Mouse (Mus musculus) forebrain, embryonic 14.5 days (tissue): ENCODE measurements at regions not wholly inside any gene's neighbourhood (a gene's known extent, or its start where the extent isn't known, plus 50 kb on each side); places are given as distances from the start of the nearest gene placed in this dataset.

Experiments
- ATAC-seq: fragments of 200-750 bp; cut with Nextera tagmentation; 2 replicates; pipeline ENCODE4 v1.8.0; 2017; ENCODE audit warnings: mild to moderate bottlenecking, moderate library complexity
- DNase-seq: peaks from one replicate; pipeline ENCODE4 v3.0.0-alpha.2; 2015; ENCODE audit warnings: low spot score
- H3K27ac ChIP-seq: fragments of 300-500 bp; sonication (generic); 2 replicates; pipeline ENCODE4 v1.5.1; 2014; ENCODE audit warnings: low read depth, mild to moderate bottlenecking, control low read depth, low read length, moderate library complexity
- H3K27me3 ChIP-seq: fragments of 300-500 bp; sonication (generic); replicated peaks from 2 replicates; pipeline ENCODE4 v1.6.1; 2014; ENCODE audit warnings: low read length, control low read depth, mixed read lengths; ENCODE audit not compliant: control insufficient read depth, insufficient read depth
- H3K36me3 ChIP-seq: fragments of 300-500 bp; sonication (generic); 2 replicates; pipeline ENCODE4 v1.6.1; 2014; ENCODE audit warnings: low read length, control low read depth; ENCODE audit not compliant: control insufficient read depth, insufficient read depth
- H3K4me1 ChIP-seq: fragments of 300-500 bp; sonication (generic); 2 replicates; pipeline ENCODE4 v1.6.1; 2014; ENCODE audit warnings: antibody characterized with exemption, low read length, control low read depth; ENCODE audit not compliant: control insufficient read depth, insufficient read depth
- H3K4me2 ChIP-seq: fragments of 300-500 bp; sonication (generic); 2 replicates; pipeline ENCODE4 v1.6.1; 2014; ENCODE audit warnings: mild to moderate bottlenecking, control low read depth, low read length
- H3K4me3 ChIP-seq: fragments of 300-500 bp; sonication (generic); 2 replicates; pipeline ENCODE4 v1.5.1; 2014; ENCODE audit warnings: low read depth, low read length, control low read depth
- H3K9ac ChIP-seq: fragments of 300-500 bp; sonication (generic); 2 replicates; pipeline ENCODE4 v1.6.1; 2014; ENCODE audit warnings: mild to moderate bottlenecking, low read length, control low read depth, moderate library complexity
- H3K9me3 ChIP-seq: fragments of 300-500 bp; sonication (generic); replicated peaks from 2 replicates; pipeline ENCODE4 v1.6.1; 2016; ENCODE audit warnings: low read length, control low read depth, mixed read lengths; ENCODE audit not compliant: control insufficient read depth
- WGBS: fragments of 180-500 bp; shearing (Covaris S2); extraction: QIAGEN DNeasy Blood & Tissue Kit; methylation state at CpG from one replicate; pipeline ENCODE4 v1.1.7; 2014; 5-methylcytosine and 5-hydroxymethylcytosine counted together

GRCm38 (mm10) chr2:137310511-137310910 lies 194.1 kb upstream of the Jag1 start:
- peak; percentile 25 for DNase-seq
- Histone ChIP-seq H3K27ac (no peak overlapping the region), H3K9ac (no peak overlapping the region), H3K9me3 (no peaks in the 10 kb centered on the region), H3K4me1 (no peaks in the 10 kb centered on the region), H3K27me3 (no peaks in the 10 kb centered on the region), H3K36me3 (no peaks in the 10 kb centered on the region), H3K4me2 (no peak overlapping the region), H3K4me3 (no peak overlapping the region)
- 48% methylated on average over 4 of the region's 4 CpGs for WGBS
- ATAC-seq = no peak

- Histone ChIP-seq H3K9me3 (no peaks in the 10 kb centered on the region), H3K9ac (no peak overlapping the region), H3K27ac (no peak overlapping the region), H3K4me2 (no peak overlapping the region), H3K27me3 (no peaks in the 10 kb centered on the region), H3K36me3 (no peaks in the 10 kb centered on the region), H3K4me3 (no peak overlapping the region), H3K4me1 (no peaks in the 10 kb centered on the region)
- ATAC-seq (no peak), DNase-seq (no peak)
- WGBS = 92% methylated on average over 9 of the region's 9 CpGs
Observed at GRCm38 (mm10) chr2:137308116-137308515, 191.7 kb upstream of the Jag1 start.

GRCm38 (mm10) chr2:137301474-137302267 lies 185.2 kb upstream of the Jag1 start:
- no peaks in the 10 kb centered on the region for H3K4me1 ChIP-seq
- WGBS = 81% methylated on average over 4 of the region's 4 CpGs
- no peaks in the 10 kb centered on the region for H3K27me3 ChIP-seq
- H3K4me3 ChIP-seq = no peak overlapping the region
- no peak overlapping the region for H3K9ac ChIP-seq
- no peak overlapping the region for H3K4me2 ChIP-seq
- no peak overlapping the region for H3K27ac ChIP-seq
- H3K36me3 ChIP-seq = no peaks in the 10 kb centered on the region
- H3K9me3 ChIP-seq = no peaks in the 10 kb centered on the region
- no peak for DNase-seq
- ATAC-seq = no peak

- Histone ChIP-seq H3K4me3 (no peak overlapping the region), H3K4me1 (no peaks in the 10 kb centered on the region), H3K36me3 (no peaks in the 10 kb centered on the region), H3K9ac (no peak overlapping the region), H3K4me2 (no peak overlapping the region), H3K27me3 (no peaks in the 10 kb centered on the region), H3K27ac (no peak overlapping the region), H3K9me3 (no peaks in the 10 kb centered on the region)
- ATAC-seq = no peak
- 84% methylated on average over 3 of the region's 3 CpGs for WGBS
- no peak for DNase-seq
Observed at GRCm38 (mm10) chr2:137289231-137289630, 172.8 kb upstream of the Jag1 start.

- no peak overlapping the region for H3K4me2 ChIP-seq
- H3K4me3 ChIP-seq = no peak overlapping the region
- no peaks in the 10 kb centered on the region for H3K4me1 ChIP-seq
- 79% methylated on average over 5 of the region's 5 CpGs for WGBS
- H3K9ac ChIP-seq = no peak overlapping the region
- ATAC-seq (no peak), DNase-seq (no peak)
- no peak overlapping the region for H3K27ac ChIP-seq
- no peaks in the 10 kb centered on the region for H3K9me3 ChIP-seq
- H3K27me3 ChIP-seq = no peaks in the 10 kb centered on the region
- no peaks in the 10 kb centered on the region for H3K36me3 ChIP-seq
Observed at GRCm38 (mm10) chr2:137271575-137272180, 155.2 kb upstream of the Jag1 start.

- H3K27ac ChIP-seq = no peak overlapping the region
- H3K27me3 ChIP-seq = no peaks in the 10 kb centered on the region
- no peaks in the 10 kb centered on the region for H3K36me3 ChIP-seq
- no peak for ATAC-seq
- DNase-seq = no peak
- H3K9ac ChIP-seq = no peak overlapping the region
- 86% methylated on average over 2 of the region's 2 CpGs for WGBS
- no peak overlapping the region for H3K4me3 ChIP-seq
- no peak overlapping the region for H3K4me2 ChIP-seq
- no peaks in the 10 kb centered on the region for H3K9me3 ChIP-seq
- no peaks in the 10 kb centered on the region for H3K4me1 ChIP-seq
Observed at GRCm38 (mm10) chr2:137262911-137263310, 146.5 kb upstream of the Jag1 start.

- no peak overlapping the region for H3K9ac ChIP-seq
- ATAC-seq = no peak
- 82% methylated on average over 8 of the region's 8 CpGs for WGBS
- H3K4me3 ChIP-seq = no peak overlapping the region
- H3K4me2 ChIP-seq = no peak overlapping the region
- no peaks in the 10 kb centered on the region for H3K36me3 ChIP-seq
- no peaks in the 10 kb centered on the region for H3K9me3 ChIP-seq
- DNase-seq = no peak
- no peak overlapping the region for H3K27ac ChIP-seq
- H3K27me3 ChIP-seq = no peaks in the 10 kb centered on the region
- no peaks in the 10 kb centered on the region for H3K4me1 ChIP-seq
Observed at GRCm38 (mm10) chr2:137257847-137258515, 141.5 kb upstream of the Jag1 start.

- H3K9me3 ChIP-seq = no peaks in the 10 kb centered on the region
- H3K36me3 ChIP-seq = no peaks in the 10 kb centered on the region
- no peak overlapping the region for H3K9ac ChIP-seq
- ATAC-seq (no peak), DNase-seq (peak; percentile 29)
- H3K27ac ChIP-seq = no peak overlapping the region
- H3K4me2 ChIP-seq = no peak overlapping the region
- H3K4me1 ChIP-seq = peaks cover 4% of the 10 kb centered on the region
- H3K27me3 ChIP-seq = no peaks in the 10 kb centered on the region
- 19% methylated on average over 7 of the region's 7 CpGs for WGBS
- H3K4me3 ChIP-seq = no peak overlapping the region
Observed at GRCm38 (mm10) chr2:137247931-137248330, 131.5 kb upstream of the Jag1 start.

- Histone ChIP-seq H3K36me3 (no peaks in the 10 kb centered on the region), H3K4me1 (peaks cover 4% of the 10 kb centered on the region), H3K4me3 (no peak overlapping the region), H3K9me3 (no peaks in the 10 kb centered on the region), H3K9ac (no peak overlapping the region), H3K27me3 (no peaks in the 10 kb centered on the region), H3K27ac (no peak overlapping the region), H3K4me2 (no peak overlapping the region)
- WGBS = 35% methylated on average over 6 of the region's 6 CpGs
- DNase-seq = no peak
- ATAC-seq = peak; percentile 27; the same call in 1 of the 2 replicates
Observed at GRCm38 (mm10) chr2:137244370-137244769, 127.9 kb upstream of the Jag1 start.
